Mouse (Mus musculus): ENCODE results near the gene Gtf2h3. TPM values are rescaled to one million over a fixed set of nuclear protein-coding genes. Genes with fewer than 3 reads are reported as not detected.

Gtf2h3 gene
- polyA plus RNA-seq, 2 experiments: 62.6 to 86.9 TPM

- no peaks in the 10 kb centered on the region for H3K27me3 ChIP-seq (ENCODE audit: control insufficient read depth, insufficient read depth, low read length)
- TF ChIP-seq POLR2A (IDR thresholded peaks at IDR 0.05; ENCODE audit: borderline replicate concordance, extremely low read depth, insufficient read depth, insufficient read length): no peak
- H3K36me3 ChIP-seq (ENCODE audit: control insufficient read depth, insufficient read depth, low read length): peaks cover 75% of the 10 kb centered on the region
- ATAC-seq (ENCODE audit: low FRiP score, low read depth): no peak
- no peaks in the 10 kb centered on the region for H3K9me3 ChIP-seq (ENCODE audit: control insufficient read depth, low read length)
- H3K27ac ChIP-seq (replicated peaks; ENCODE audit: low read depth, low read length): no peak overlapping the region
- DNase-seq (ENCODE audit: low spot score): no peak
- no peaks in the 10 kb centered on the region for H3K4me1 ChIP-seq (ENCODE audit: control insufficient read depth, insufficient read depth, low read length)
- WGBS: 91% methylated on average over 4 of the region's 4 CpGs
- H3K4me3 ChIP-seq (replicated peaks; ENCODE audit: low read length): no peak overlapping the region
- no peak overlapping the region for H3K9ac ChIP-seq (ENCODE audit: low read depth, low read length, severe bottlenecking)
- no peak overlapping the region for H3K4me2 ChIP-seq (replicated peaks; ENCODE audit: low read depth, low read length, severe bottlenecking)
Observed at GRCm38 (mm10) chr5:124636694-124637093, 57.8 kb downstream of the Gtf2h3 start.

DNA sequence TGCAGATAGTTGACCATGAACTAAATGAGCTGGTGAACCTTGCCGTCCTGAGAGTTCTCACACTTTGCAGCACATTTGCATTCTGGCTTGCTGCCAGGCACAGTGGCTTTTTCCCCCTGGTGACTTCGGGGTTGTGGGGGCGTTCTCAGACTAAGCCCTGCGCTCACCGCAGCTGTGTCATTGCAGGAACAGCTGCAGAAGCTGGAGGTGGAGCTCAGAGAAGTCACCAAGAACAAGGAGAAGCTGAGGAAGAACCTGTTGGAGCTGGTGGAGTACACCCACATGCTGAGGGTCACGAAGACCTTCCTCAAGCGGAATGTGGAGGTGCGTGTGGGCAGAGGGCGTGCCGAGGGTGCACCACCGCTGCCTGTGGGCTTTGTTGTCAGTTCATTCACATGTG is 58.4 kb downstream of the Gtf2h3 start:
- no peak for TF ChIP-seq POLR2A (IDR thresholded peaks at IDR 0.05; ENCODE audit: borderline replicate concordance, extremely low read depth, insufficient read depth, insufficient read length)
- Histone ChIP-seq H3K36me3 (ENCODE audit: control insufficient read depth, insufficient read depth, low read length) (peaks cover 81% of the 10 kb centered on the region), H3K4me1 (ENCODE audit: control insufficient read depth, insufficient read depth, low read length) (no peaks in the 10 kb centered on the region), H3K9ac (ENCODE audit: low read depth, low read length, severe bottlenecking) (no peak overlapping the region), H3K4me2 (replicated peaks; ENCODE audit: low read depth, low read length, severe bottlenecking) (no peak overlapping the region), H3K27ac (replicated peaks; ENCODE audit: low read depth, low read length) (no peak overlapping the region), H3K9me3 (ENCODE audit: control insufficient read depth, low read length) (no peaks in the 10 kb centered on the region), H3K4me3 (replicated peaks; ENCODE audit: low read length) (no peak overlapping the region), H3K27me3 (ENCODE audit: control insufficient read depth, insufficient read depth, low read length) (no peaks in the 10 kb centered on the region)
- DNase-seq (ENCODE audit: low spot score) (peak; percentile 31), ATAC-seq (ENCODE audit: low FRiP score, low read depth) (peak; percentile 53; the same call in 1 of the 2 replicates)
- WGBS: 88% methylated on average over 11 of the region's 11 CpGs

GRCm38 (mm10) chr5:124637836-124638235 is 58.9 kb downstream of the Gtf2h3 start:
- 97% methylated on average over 13 of the region's 13 CpGs for WGBS
- H3K4me2 ChIP-seq (replicated peaks; ENCODE audit: low read depth, low read length, severe bottlenecking): no peak overlapping the region
- H3K9me3 ChIP-seq (ENCODE audit: control insufficient read depth, low read length): no peaks in the 10 kb centered on the region
- ATAC-seq (ENCODE audit: low FRiP score, low read depth): no peak
- no peak overlapping the region for H3K9ac ChIP-seq (ENCODE audit: low read depth, low read length, severe bottlenecking)
- H3K4me3 ChIP-seq (replicated peaks; ENCODE audit: low read length): no peak overlapping the region
- H3K36me3 ChIP-seq (ENCODE audit: control insufficient read depth, insufficient read depth, low read length): peaks cover 87% of the 10 kb centered on the region
- no peak for TF ChIP-seq POLR2A (IDR thresholded peaks at IDR 0.05; ENCODE audit: borderline replicate concordance, extremely low read depth, insufficient read depth, insufficient read length)
- no peaks in the 10 kb centered on the region for H3K4me1 ChIP-seq (ENCODE audit: control insufficient read depth, insufficient read depth, low read length)
- no peak overlapping the region for H3K27ac ChIP-seq (replicated peaks; ENCODE audit: low read depth, low read length)
- no peak for DNase-seq (ENCODE audit: low spot score)
- H3K27me3 ChIP-seq (ENCODE audit: control insufficient read depth, insufficient read depth, low read length): no peaks in the 10 kb centered on the region

Other genes starting within 250 kb of the Gtf2h3 start
- 379 and 405 TPM in 2 replicates for gene Cdk2ap1, start 216.1 kb upstream of the Gtf2h3 start, polyA plus RNA-seq (2012; rRNA removed)
- 122 and 234 TPM in 2 replicates for gene Cdk2ap1, start 216.1 kb upstream of the Gtf2h3 start, polyA plus RNA-seq (2014; fragmentation: Nextera tagmentation; extraction: Ambion mirVana)
- 43.0 and 45.9 TPM in 2 replicates for gene Sbno1, start 153.1 kb upstream of the Gtf2h3 start, polyA plus RNA-seq (2012; rRNA removed)
- gene Sbno1, start 153.1 kb upstream of the Gtf2h3 start, polyA plus RNA-seq (2014; fragmentation: Nextera tagmentation; extraction: Ambion mirVana): 65.1 and 76.3 TPM in 2 replicates
- 96.7 and 101 TPM in 2 replicates for gene Kmt5a, start 139.2 kb upstream of the Gtf2h3 start, polyA plus RNA-seq (2012; rRNA removed)
- 70.9 and 91.4 TPM in 2 replicates for gene Kmt5a, start 139.2 kb upstream of the Gtf2h3 start, polyA plus RNA-seq (2014; fragmentation: Nextera tagmentation; extraction: Ambion mirVana)
- gene Rilpl2, start 100.8 kb upstream of the Gtf2h3 start, polyA plus RNA-seq (2012; rRNA removed): 34.7 and 36.3 TPM in 2 replicates
- 36.9 and 39.2 TPM in 2 replicates for gene Rilpl2, start 100.8 kb upstream of the Gtf2h3 start, polyA plus RNA-seq (2014; fragmentation: Nextera tagmentation; extraction: Ambion mirVana)
- 8.1 and 17.1 TPM in 2 replicates for gene Snrnp35, start 96.0 kb upstream of the Gtf2h3 start, polyA plus RNA-seq (2012; rRNA removed)
- gene Snrnp35, start 96.0 kb upstream of the Gtf2h3 start, polyA plus RNA-seq (2014; fragmentation: Nextera tagmentation; extraction: Ambion mirVana): 10.7 and 12.2 TPM in 2 replicates
- 17.8 and 22.4 TPM in 2 replicates for gene Rilpl1, start 47.7 kb upstream of the Gtf2h3 start, polyA plus RNA-seq (2012; rRNA removed)
- 23.2 and 28.0 TPM in 2 replicates for gene Rilpl1, start 47.7 kb upstream of the Gtf2h3 start, polyA plus RNA-seq (2014; fragmentation: Nextera tagmentation; extraction: Ambion mirVana)
- 260 and 264 TPM in 2 replicates for gene Tmed2, start 38.4 kb upstream of the Gtf2h3 start, polyA plus RNA-seq (2012; rRNA removed)
- gene Tmed2, start 38.4 kb upstream of the Gtf2h3 start, polyA plus RNA-seq (2014; fragmentation: Nextera tagmentation; extraction: Ambion mirVana): 594 and 615 TPM in 2 replicates
- 20.8 and 22.0 TPM in 2 replicates for gene Ddx55, start 26.3 kb upstream of the Gtf2h3 start, polyA plus RNA-seq (2012; rRNA removed)
- 11.9 and 12.5 TPM in 2 replicates for gene Ddx55, start 26.3 kb upstream of the Gtf2h3 start, polyA plus RNA-seq (2014; fragmentation: Nextera tagmentation; extraction: Ambion mirVana)
- gene Eif2b1, start within 50 bp of the Gtf2h3 start, polyA plus RNA-seq (2012; rRNA removed): 37.4 and 42.5 TPM in 2 replicates
- gene Eif2b1, start within 50 bp of the Gtf2h3 start, polyA plus RNA-seq (2014; fragmentation: Nextera tagmentation; extraction: Ambion mirVana): 71.3 and 73.5 TPM in 2 replicates
- gene Atp6v0a2, start 49.4 kb downstream of the Gtf2h3 start, polyA plus RNA-seq (2012; rRNA removed): 33.3 and 39.7 TPM in 2 replicates
- 42.8 and 45.4 TPM in 2 replicates for gene Atp6v0a2, start 49.4 kb downstream of the Gtf2h3 start, polyA plus RNA-seq (2014; fragmentation: Nextera tagmentation; extraction: Ambion mirVana)
- gene Dnah10, start 145.9 kb downstream of the Gtf2h3 start, polyA plus RNA-seq (2012; rRNA removed): 0.20 and 0.38 TPM in 2 replicates
- 0.11 TPM in 1 of 2 replicates, not detected in the other for gene Dnah10, start 145.9 kb downstream of the Gtf2h3 start, polyA plus RNA-seq (2014; fragmentation: Nextera tagmentation; extraction: Ambion mirVana)

All from limb, embryonic 14.5 days (tissue).